Mouse (Mus musculus): Measurements from ENCODE around the gene Gm49486.

Gene Gm49486

DNA sequence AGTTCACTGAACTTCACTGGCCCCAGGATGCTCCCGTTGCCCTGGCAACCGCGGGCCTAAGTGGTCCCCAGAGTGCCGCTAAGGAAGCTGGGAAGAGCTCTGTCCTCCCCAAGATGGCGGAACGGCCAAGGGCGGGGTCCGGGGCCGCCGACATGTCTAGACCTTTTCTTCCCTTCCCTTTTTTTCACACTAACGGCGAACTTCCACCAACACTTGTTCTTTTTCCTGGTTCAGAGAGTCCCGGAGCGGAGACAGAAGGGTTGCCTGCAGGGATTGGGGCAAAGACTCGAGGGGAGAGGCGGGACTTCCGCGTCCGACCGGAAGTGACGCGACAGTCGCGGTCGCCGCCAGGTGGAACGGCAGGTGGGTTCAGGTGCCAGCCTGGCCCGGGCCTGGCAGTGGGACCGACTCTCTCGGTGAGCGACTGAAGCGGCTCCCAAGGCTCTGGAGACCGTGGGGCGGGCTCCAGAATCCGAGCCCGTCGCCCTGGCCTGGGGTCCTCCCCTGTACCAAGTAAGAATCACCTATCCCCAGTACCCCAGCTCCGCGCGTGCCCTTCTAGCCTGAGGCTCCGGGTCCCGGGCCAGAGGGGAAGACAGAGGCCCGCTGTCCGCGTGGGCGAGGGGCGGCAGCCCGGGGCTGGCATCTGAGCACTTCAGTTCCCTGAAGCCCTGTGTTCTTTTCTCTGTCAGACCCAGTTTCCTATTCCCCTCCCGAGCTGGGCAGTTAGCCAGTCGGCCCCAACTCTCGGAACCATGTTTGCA lies at the start of gene Gm49486, which contains the start of gene Pick1:
Gm49486 (plus strand) TSS at position 334 of the 764 bp plus-strand sequence.
Pick1 (plus strand) TSS at position 116 of the 764 bp plus-strand sequence.
- DNase-seq (ENCODE audit: low spot score in 2 of 2): peak; percentile 72 to 76

DNA sequence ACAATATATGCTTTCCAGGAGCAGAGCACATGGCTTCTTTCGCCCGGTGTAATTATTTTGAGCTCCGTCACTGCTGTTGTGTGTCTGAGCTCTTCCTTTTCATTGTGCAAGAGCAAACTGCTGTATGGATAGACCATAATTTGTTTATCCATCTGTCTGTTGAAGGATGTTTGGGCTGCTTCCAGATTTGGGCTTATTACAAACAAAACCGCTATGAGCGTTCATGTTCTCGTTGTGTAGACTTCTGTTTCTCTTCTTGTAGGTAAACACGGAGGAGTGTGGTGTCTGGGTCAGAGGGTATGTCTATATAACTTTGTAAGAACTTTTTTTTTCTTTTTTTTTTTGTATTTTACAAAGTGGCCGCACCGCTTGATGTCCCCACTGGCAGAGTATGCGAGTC lies 44.0 kb upstream of the Gm49486 start:
- DNase-seq (ENCODE audit: low spot score in 2 of 2): no peak

DNA sequence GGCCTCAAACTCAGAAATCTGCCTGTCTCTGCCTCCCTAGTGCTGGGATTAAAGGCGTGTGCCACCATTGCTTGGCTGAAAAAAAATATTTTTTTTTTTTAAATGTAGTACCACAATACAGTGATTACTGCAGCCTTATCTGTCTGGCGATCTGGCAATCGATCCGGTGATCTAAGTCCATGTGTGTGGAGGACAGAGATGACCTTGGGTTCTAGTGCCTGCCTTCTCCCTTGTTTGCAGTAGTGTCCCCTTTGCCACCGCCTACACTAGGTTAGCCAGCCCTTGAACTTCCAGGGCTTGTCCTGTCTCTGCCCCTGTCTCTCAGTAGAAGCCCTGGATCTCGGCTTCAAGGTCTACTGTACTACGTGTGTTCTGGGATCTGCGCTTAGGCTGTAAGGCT lies 41.4 kb upstream of the Gm49486 start:
- DNase-seq (ENCODE audit: low spot score in 2 of 2): no peak

DNA sequence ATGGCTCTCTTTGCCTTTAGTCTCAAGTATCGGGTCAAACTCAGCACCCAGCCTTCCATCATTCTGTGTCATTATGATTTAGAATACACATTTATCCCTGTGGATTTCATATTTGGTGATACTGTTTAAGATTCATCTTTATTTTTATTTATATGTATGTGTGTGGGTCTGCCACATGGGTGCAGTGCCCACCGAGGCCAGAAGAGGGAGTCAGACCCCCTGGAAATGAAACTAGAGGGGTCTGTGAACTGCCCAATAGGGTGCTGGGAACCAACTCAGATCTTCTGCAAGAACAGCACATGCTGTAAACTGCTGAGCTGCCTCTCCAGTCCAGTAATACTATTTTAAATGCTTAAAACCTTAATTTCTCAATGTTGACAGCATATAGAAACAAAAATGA lies 37.8 kb upstream of the Gm49486 start:
- no peak for DNase-seq (ENCODE audit: low spot score in 2 of 2)

DNA sequence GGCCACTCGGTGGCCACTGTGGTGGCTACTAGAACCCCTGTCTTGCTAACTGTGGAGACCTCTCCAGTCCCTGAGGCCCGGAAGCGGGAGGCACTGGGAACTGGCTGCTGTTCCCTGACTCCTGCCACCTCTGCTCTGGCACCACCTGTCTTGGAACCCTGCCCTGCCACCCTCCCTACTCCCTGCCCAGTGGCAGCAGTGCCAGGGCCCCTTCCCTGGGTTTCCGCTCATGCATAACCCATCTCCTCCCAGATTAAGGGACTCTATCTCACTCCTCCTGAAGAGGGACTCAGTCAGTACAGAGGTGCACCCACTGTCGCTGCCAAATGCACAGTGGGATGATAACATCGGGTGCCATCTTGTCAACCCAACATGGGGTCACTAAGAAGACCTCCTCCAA lies 36.7 kb upstream of the Gm49486 start:
- DNase-seq (ENCODE audit: low spot score in 2 of 2): no peak

DNA sequence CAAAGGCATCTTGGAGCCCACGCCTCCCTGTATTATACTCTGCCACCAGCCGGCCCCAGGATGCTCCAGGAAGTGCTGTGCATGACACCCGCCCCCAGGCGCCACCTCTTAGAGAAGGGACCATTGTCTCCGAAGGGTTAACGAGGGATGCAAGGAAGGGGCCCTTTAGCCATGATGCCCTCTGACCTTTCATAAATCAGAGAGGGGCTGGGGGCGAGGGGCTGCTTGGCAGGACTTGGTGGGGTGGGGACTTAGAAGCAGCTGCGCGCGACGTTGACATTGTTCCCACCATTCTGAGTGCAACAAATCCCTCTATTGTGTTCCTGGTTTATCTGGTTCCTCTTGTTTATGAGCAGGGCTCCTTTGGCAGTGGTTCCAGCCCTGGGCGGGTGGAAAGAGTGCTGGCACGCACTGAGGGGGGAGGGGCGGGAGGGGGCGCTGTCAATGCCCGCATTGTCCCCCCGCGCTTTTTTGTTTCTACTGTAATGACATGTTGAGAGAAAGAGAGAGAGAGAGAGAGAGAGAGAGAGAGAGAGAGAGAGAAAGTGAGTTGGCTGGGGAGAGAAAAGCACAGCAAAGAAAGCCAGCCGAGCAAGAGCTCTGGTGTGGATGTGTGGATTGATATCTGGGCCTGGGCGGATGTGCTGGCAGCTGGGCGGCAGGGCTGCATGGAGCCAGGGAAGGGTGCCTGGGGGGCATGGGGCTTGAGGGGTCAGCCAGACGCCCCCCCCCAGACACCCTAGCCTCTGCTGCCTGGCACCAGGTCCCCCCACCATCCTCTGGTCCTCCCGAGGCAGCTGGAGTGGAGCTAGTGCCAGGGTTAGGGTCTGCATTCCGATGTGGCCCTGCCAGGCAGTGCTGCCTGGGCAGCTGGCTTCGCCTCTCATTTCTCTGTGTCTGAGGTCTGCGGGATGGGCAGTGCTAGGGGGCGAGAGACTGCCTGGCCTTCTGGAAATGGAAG lies 36.0 kb upstream of the Gm49486 start:
- DNase-seq (ENCODE audit: low spot score in 2 of 2): peak in 1 of 2 experiments; percentile 21

DNA sequence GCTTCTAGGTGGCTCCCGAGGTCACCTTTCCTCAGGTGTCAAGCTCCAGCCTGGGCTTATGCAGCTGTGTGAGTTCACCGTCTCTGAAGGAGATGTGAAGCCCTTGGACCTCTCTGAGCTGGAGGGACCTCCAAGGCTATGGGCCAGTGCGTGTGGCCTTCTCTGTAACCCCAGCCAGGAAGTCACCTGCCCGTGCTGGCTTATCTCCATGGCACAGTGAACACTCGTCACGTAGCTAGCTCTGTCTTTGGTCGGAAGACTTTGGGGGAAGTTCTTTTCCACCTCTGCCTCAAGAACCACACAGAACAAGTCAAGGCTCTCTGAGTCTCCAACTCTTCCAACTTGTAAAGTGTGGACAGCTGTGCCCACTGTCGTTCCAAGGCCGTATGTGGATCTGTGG lies 35.1 kb upstream of the Gm49486 start:
- no peak for DNase-seq (ENCODE audit: low spot score in 2 of 2)

DNA sequence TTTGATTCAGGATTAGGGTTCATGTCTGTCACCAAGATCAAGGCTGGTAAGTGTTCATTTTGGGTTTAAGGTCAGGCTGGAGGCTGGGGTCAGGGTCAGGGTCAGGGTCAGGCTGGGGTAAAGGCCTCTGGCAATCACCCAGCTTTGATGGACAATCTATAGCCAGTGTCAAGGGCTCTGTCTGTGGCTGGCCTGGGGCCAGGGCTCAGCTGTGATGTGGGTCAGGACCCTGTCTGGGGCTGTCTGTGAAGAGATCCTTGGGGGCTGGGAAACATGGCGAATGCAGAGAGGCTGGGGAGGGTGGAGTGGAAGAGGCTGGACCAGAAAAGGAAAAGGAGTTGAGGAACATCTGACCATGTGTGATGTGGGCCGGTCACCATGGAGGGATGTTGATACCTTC lies 34.2 kb upstream of the Gm49486 start:
- DNase-seq (ENCODE audit: low spot score in 2 of 2): no peak

DNA sequence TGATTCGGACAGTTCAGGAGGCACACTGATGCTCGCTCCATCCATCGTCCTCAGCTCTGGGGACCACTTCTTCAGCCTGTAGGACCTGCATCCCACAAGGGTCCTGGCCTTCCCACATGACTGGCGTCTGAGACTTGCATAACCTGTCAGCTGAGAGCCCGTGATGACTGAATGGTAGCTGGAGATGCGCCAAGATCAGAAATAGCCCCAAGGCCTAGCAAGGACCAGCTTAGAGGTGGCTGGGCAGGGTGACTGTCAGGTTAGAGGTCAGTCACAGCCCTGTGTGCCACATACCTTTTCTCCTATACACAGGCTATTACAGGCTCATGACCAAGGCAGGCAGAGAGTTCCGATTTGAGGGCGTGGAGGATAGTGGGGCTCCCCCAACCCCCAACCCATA lies 33.7 kb upstream of the Gm49486 start:
- no peak for DNase-seq (ENCODE audit: low spot score in 2 of 2)

DNA sequence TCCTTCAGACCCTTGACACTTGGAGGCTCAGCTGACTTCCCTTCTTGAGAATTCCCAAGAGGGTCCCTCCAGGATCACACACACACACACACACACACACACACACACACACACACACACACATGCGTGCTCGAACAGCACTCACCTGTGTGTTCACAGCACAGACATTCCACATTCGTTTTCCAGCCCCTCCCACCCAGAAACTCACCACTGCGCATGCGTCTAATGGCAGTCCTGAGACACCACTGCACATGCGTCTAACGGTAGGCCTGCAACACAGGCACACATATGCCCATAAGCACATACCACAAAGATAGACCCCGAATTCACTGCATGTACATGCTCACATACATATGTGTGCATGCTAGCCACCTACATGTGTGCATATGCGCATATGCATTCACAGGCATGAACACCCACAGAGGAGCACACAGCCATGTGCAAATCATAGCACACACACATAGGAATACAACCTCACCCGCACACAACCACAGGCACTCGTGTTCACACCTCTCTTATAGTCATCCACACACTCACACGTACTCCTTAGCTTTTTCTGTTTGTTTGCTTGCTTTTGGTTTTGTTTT lies 29.7 kb upstream of the Gm49486 start:
- DNase-seq (ENCODE audit: low spot score in 2 of 2): no peak

DNA sequence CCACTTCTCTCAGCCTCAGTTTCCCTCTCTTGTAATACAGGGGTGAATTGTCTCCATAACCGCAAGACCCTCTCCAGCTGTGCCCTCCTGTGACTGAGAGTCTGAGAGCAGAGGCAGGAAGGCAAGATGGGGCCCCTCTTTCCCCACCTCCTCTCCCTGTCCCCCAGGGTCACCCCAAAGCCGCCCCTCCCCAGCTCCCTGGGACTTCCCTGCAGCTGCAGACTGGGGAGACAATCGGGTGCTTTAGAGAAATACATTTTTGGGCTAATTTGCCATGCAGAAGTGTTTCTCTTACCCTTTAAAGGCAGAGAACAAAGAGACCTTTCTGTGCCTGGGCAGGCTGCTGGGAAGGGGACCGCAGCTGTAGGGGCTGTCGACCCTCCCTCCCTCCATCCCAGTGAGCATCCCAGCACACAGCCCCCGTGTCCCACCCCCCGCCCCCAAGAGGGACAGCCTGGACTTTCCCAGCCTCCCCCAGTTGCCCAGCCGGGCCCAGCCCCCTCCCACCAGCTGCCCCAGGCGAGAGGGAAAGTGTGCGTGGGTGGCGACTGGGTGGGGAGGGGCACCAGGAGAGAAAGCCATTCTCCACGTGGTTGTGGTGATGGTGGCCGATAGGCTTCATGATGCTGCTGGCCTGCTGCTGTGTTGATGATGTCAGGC lies 27.6 kb upstream of the Gm49486 start:
- peak in 1 of 2 experiments; percentile 23 for DNase-seq (ENCODE audit: low spot score in 2 of 2)

DNA sequence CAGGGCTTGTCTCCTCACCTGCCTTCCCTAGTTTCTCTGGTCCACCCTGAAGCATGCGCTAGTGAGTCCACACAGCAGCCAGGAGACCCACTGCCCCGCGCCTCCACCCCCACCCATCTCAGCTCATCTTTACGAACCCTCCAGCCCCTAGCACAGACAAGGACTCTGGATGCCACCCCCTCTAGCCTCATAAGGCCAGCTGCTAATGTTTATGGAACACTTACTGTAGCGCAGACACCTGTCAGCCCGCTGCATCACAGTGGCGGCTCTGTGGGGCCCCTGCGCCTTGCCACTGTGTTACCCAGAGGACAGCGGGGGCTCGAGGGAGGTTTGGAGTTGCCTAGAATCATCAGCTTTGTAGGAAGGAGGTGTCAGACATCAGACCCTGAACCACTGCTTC lies 26.6 kb upstream of the Gm49486 start:
- no peak for DNase-seq (ENCODE audit: low spot score in 2 of 2)

DNA sequence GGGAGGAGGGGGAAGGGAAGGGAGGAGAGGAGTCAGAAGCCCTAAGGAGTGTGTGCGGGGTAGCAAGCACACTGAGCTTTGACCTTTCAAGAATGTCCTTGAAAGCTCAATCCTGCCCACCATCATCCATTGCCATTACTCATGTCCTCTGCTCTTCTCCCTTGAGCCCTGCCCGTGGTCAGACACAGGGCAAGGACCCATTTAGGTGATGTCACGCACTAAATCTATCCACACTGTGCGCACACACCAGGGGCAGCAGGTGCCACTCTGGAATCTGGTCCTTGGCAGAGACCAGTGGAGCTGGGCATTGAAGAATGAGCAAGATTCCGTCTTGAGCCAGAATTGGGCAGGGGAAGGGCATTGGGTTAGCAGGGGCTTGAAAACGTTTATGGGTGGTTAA lies 21.0 kb upstream of the Gm49486 start:
- no peak for DNase-seq (ENCODE audit: low spot score in 2 of 2)

DNA sequence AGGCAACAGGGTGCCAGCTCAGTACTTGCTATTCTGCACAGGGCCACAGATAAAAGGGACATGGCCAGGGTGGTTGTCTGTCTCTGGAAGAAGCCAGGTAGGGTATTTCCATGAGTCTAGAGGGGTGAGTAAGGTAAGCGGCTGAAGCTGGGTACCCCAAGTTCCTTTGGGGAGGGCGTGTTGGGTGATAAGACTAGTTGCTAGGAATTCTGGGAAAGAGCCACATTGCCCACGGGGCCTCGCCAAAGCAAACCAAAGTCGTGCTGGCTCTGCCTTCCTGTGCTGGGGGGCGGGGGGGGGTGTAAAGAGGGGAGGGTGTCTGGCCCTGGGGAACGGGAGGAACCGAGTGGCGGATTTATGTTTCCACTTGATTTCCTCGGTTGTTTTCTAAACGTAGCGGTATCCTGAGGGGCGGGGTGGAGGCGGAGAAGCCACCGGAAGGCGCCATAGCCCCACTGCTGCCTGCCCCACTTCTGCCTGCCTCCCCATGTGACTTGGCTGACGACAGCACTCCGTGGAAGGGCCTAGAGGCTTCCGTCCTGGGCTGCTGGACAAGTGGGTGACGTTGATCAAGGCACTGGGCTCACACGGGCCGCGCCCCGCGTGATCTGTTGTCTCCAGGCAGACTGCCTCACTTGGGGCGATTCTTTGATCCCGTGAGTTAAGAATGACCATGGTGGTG lies 20.3 kb upstream of the Gm49486 start:
- DNase-seq (ENCODE audit: low spot score in 2 of 2): no peak

DNA sequence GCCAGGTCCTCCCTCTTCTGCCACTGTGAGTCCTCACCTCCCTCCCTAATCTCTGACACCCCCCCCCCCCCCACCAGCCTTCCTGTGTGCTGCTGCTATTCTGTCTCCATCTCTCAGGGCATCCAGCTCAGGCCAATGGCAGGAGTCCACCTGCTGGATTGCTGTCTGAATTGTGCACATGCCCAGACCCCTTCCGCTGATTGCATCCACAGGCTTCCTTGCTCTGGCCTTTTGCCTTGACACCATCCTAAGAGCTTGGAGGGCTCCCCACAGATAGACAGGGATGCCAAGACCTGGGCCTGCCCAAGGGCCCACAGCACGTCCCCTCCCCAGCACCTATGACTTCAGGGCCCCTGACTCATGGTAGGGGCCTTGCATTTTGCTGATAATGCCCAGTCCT lies 18.8 kb upstream of the Gm49486 start:
- no peak for DNase-seq (ENCODE audit: low spot score in 2 of 2)

DNA sequence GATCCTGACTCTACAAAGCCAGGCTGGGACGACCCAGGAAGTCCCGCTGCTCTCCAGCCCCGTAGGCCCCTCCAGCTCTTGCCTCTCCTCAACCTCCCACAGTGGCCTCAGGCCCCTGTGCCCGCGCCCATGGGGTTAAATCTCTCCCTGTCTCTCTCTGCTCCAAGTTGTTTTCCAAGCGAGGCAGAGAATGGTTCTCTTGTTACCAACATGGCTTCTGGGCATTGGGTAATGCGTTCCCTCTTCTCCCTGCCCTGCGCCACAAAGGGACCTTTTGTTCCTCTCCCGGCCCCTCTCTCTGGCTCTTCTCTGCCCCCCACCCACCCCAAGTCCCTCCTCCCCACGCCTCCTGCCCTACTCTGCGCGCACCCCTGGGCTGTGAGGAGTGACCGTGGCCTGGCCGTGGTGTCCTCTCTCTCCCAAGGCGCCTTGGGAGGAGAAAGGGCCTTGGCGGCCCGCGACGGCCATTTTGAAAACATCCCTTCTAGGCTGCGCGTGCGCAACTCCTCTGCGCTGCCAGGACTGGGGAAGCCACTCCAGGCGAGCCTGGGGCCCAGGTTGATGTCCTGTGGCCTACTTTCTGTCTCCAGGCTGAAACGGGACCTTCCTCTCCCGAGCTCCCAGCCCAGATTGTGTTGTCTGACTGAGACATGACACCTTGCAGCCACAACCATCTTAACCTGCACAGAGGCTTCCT lies 16.3 kb upstream of the Gm49486 start:
- no peak for DNase-seq (ENCODE audit: low spot score in 2 of 2)

DNA sequence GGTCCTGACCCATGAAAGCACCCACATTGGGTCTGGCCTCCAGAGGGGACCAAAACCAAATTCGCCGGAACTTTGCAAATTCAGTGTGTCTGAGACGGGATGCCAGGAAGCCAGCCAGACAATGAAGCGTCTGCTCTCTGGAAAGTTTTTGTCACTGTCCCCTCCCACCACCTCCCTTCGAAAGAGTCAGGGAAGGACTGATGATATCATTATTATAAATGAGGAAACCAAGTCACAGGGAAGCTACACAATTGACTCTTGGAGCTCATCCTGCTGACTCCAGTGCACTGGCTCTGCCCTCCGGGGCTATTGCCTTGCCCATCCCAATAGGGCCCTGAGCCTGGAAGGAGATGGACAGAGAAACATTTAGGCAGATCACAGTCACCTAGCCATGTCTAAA lies 15.6 kb upstream of the Gm49486 start:
- no peak for DNase-seq (ENCODE audit: low spot score in 2 of 2)

DNA sequence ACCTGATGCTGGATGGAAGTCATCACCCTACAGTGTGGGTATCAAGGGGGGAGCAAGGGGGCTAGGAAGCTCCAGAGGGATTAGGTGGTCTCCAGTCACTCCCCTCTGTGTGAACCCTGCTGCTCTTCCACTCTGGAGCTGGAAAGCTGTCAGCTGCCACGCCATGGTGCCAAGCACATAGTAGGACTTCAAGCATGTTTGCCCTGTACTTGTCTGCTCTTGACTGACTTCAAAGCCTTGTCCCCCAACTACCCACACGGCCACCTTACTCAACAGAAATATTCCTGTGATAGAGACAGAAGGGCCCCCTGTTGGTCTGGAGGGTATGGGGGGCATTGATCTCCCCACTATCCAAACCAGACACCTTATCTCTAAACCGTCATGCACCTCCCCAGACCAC lies 13.0 kb upstream of the Gm49486 start:
- no peak for DNase-seq (ENCODE audit: low spot score in 2 of 2)

DNA sequence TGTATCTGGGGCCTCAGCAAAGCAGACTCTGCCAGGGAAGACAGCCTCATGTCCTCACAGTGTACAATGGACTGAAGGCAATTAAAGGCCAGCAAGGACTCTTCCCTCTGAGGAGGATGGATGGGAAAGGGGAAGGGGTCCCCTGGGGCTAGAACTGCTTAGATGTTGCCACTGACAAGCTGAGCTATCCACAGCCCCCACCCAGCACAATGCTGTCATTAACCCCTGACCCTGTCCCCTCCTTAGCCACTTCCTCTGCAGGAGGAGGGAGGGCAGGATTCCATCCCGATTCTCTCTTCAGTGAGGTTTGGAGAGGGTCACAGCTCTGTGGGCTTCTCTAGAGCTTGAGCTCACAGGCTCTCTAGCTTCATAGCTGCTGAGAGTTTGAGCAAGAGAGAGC lies 9.6 kb upstream of the Gm49486 start:
- DNase-seq (ENCODE audit: low spot score in 2 of 2): no peak

DNA sequence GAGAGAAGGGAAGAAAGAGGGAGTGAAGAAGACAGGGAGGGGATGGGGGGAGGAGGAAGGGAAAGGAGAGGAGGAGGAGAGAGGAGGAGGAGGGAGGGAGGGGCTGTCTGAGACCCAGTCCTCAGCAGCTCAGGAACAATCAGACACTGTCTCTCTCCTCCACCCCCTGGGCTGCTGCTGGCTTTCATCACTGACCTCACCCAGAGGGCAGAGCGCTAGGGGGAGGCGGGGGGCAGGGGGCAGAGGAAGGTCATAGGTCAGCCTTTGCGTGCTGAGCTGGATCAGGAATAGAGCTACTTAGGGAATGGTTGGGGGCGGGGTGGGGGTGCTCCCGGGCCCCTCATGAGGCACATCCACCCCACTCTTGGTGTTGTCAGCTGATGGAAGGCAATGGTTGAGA lies 5.5 kb upstream of the Gm49486 start:
- DNase-seq (ENCODE audit: low spot score in 2 of 2): no peak

DNA sequence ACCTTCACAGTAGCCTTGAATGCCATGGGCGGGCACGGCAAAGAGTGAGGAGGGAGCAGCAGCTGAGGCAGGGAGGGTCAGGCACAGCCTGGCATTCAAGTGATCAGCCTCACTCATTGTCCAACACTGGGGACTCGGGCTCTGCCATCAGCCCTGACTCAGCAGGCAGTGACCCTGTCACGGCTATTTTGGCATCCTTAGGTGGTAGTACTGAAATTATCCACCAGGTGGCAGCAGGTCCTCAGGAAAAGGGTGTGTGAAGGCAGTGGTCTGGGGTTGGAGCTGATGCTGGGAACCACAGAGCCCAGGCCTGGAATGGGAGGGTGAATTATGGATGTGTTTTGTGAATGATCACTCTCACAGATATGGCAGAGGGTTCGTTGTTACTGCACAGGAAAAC lies 4.5 kb upstream of the Gm49486 start:
- peak; percentile 70 to 77 for DNase-seq (ENCODE audit: low spot score in 2 of 2)
